Mouse (Mus musculus): ENCODE results near the gene Il33.

GRCm38 (mm10) chr19:29961842-29962241, 36.9 kb downstream of the Il33 start:
- TF ChIP-seq FLI1 (IDR thresholded peaks at IDR 0.05; ENCODE audit: low read length) (no peak), GATA1 (IDR thresholded peaks at IDR 0.05; ENCODE audit: borderline replicate concordance, low read length) (no peak)
